Mouse (Mus musculus): ENCODE measurements at regions not wholly inside any gene's neighbourhood (a gene's known extent, or its start where the extent isn't known, plus 50 kb on each side); places are given as distances from the start of the nearest gene placed in this dataset.
"Not testable (repeated sequence)": the region's sequence is repeated elsewhere in the genome, so short reads cannot be mapped to it uniquely, and the experiment has no call there.

GRCm38 (mm10) chr7:73037638-73038037 lies 337.7 kb upstream of the Rgma start:
- DNase-seq: no peak

DNA sequence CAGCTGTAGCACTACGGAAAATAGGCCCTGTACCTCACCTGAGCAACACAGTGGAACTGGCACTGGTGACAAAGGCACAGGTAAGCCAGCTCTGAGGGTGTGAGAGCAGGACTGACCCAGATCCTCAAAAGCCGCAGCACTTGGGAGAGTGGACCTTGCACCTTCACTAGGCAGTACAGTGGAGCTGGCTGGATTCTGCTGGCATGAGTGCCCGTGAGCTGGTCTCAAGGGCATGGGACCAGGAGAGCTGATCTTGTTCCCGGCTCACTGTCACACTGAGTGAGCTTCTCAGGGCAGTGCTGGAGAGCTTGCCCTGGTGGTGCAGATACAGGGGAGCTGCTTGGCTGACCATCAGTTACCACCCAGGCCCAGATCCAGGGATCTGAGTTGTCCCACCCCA lies 335.4 kb upstream of the Rgma start:
- no peak for DNase-seq

DNA sequence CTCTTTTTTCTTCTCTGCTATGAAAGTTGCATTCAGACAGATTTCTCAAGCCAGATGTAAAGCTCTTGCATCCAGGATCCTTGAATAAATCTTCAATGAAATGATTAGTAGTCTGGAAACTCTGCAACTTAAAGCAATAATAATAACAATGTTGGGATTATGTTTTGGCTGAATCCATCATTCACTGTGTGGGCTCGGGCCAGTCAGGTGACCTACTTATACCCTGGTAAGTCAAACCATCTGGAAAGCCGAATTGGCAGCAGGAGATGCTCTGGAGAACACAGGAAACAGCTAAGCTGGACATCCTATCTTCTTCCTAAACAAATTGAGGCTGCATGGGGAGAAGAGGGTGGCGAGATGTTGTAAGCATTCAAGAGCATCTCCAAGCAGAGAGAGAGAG lies 331.0 kb upstream of the Rgma start:
- DNase-seq: no peak

- no peak for DNase-seq
These were observed 319.4 kb upstream of the Rgma start for GRCm38 (mm10) chr7:73055891-73056290.

DNA sequence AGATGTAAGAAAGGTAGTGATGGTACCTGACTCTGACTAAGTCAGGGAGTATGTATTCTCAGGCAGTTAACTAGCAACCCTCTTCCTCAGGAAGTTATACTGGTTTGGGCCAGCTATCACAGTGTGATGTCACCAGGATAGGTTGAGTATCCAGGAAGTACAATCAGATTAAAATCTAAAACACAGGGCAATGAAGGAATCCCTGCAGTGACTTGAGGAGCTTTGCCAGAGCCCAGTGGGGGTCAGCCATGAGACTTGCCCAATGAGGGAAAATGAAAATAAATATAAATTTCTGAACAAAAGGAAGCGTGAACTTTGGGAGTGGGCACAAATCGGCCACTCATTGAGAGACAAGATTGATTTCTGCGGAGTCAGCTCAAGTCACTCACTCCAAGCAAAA lies 311.8 kb upstream of the Rgma start:
- DNase-seq: no peak

- DNase-seq: no peak
These were observed 306.8 kb upstream of the Rgma start for GRCm38 (mm10) chr7:73068534-73068933.

GRCm38 (mm10) chr7:73069352-73069751 lies 306.0 kb upstream of the Rgma start:
- DNase-seq: no peak

DNA sequence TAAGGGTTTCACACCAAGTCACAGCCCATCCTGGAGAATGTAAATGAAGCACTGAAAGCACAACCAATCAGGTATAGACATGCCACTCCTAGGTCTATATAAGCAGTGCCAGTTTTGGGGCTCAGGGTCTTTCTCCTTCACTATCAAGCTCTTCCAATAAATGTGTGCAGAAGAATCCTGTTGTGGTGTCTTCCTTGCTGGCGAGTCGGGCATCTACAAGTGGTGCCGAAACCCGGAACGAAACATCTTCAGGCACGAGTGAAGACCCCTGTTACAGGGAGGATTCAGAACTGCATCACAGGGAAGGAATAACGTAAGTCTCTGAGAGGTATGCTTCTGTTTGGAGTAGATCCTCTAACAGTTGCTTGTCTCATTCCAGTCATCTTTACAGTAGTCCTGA lies 299.9 kb upstream of the Rgma start:
- DNase-seq: not testable (repeated sequence)

DNA sequence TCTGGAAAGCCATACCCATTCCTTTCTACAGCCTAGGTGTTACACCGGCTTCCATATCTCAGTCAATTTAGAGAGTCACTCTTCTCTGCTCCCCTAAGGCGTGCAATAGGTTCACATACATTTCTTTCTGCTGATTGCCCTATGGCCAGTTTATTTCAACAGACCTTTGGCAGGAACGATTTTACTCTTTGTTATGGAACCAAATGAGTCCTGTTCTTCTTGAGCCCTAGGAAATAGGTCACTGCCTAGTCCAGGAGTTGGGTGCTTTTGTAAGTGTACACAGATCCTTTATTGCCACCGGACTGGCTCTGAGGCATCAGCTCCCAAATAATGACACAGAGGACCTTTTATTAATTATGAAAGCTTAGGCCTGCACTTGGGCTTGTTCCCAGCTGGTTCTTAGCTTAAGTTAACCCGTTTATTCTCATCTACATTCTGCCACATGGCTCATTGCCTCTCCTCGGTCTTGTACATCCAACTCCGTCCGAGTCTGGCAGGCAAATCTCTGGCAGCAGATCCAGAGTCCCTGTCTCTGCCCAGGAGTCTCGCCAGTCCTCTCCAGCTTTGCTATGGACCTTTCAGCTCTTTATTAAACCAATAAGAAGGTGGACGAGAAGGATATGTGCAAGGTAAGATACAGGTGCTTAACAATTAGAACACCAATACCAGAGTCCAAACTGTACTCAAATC lies 287.7 kb upstream of the Rgma start:
- DNase-seq: peak; percentile 4

DNA sequence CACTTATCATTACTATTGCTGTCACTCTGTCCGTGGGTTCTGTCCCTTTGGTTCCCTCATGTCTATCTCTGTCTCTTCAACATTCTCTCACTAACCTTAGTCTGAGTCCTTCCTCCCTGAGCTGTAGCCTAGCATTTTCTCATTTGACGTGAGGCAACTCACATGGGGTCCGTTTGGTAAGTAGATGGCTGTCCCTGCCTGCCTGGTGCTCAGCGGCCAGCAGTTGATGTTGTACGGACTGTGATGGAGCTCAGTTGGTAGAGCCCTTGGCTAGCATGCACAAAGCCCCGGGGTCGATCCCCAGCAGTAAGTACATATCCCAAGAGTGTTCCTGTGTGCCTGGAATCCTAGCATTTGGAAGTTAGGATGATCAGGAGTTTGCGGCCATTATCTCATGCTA lies 287.0 kb upstream of the Rgma start:
- DNase-seq: no peak

DNA sequence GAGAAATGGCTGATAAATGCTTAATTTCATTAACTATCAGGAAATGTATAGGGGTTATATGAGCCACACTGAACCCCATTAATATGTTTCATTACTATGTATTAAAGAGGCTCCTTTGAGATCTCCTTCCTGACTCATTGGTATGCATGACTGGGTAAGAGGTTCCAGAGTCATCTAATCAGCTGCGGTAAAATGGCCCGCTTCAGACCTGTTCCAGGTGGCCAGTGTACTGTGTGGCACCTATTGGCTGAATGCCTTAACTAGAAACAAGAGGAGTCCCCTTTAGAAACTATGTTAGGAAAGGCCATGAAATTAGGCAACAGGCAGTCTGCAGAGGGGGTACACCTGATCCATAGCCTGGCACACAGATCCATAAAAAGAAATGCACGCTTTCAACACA lies 283.6 kb upstream of the Rgma start:
- no peak for DNase-seq

DNA sequence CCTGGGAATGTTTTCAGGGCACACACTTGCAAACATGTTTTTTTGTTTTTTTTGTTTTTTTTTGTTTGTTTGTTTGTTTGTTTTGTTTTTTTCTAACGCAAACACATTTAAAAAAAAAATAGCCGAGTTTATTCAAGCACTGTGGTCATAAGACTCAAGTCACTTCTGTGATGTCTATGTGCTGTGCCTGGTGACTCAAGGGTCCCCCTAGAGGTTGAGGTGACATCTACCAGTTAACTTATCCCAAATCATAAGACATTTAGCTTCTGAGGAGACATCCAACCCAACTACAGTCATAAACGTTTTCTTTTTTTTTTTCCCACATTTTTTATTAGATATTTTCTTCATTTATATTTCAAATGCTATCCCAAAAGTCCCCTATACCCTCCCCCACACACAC lies 281.2 kb upstream of the Rgma start:
- no peak for DNase-seq

- DNase-seq: no peak
These were observed 256.4 kb upstream of the Rgma start for GRCm38 (mm10) chr7:73118871-73119270.

DNA sequence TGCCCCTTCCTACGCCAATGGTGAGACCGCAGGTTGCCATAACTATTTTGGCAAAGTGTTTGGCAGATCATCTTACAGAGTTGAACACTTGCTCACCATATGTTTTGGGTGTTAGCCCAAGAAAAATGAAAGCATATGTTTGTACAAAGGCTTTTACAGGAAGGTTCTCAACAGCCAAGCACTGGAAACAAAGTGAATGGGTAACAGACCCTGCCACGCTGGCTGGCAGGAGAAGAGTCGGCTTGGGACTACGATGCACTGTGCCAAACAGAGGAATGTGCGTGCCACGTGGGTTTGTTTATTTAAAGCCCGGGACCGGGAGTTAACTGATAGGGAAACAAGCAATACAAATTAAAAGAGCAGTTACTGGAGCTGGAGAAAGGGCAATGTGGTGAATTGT lies 255.0 kb upstream of the Rgma start:
- no peak for DNase-seq

DNA sequence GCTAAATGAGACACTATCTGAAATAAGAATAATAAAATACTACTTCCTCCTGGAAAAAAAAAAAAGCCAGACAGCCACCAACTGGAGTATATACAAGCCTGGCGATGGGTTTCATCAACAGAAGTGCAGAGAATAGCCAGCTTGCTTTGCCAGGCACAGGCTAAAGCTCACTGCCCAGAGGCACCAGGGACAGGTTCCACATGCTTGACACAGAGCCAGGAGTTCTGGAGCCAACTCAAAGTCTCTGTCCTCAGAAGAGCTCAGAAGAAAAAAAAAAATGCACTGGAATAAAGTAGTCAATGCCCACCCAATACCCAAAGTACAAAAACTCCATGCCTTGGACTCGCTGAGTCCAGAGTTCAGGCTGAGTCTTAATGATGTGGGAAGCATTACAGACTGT lies 250.3 kb upstream of the Rgma start:
- no peak for DNase-seq

GRCm38 (mm10) chr7:73125864-73126263 lies 249.4 kb upstream of the Rgma start:
- no peak for DNase-seq

- DNase-seq: no peak
These were observed 239.5 kb upstream of the Rgma start for GRCm38 (mm10) chr7:73135786-73136185.

GRCm38 (mm10) chr7:73138269-73138668 lies 237.0 kb upstream of the Rgma start:
- peak; percentile 9 for DNase-seq

DNA sequence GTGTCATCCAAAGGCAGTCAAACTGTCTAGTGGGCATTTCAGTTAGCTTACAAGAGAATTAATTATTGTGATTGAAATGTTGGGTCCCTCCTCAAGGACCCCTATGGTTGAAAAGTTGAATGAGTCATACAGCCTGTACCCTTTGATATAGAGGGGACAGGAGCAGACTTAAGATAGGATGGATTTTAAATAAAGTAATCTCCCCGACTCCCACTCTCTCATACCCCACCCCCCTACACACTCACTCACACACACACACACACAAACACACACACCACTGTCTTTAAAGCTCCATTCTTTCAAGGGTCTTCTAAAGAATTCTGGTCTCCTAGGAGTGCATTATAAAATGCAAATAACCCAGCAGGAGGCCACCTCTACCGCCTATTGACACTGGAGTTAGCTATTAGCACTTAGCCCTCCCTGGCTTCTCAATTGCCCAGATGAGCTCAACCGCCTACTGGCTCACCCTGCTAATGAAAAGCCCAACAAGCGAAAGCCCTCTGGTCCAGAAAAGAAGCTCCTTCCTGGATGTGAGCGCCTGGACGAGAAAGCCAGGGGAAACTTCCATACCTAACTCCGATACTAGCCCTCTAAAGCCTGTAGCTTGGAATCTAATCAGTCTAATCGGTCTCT lies 236.3 kb upstream of the Rgma start:
- DNase-seq: no peak

DNA sequence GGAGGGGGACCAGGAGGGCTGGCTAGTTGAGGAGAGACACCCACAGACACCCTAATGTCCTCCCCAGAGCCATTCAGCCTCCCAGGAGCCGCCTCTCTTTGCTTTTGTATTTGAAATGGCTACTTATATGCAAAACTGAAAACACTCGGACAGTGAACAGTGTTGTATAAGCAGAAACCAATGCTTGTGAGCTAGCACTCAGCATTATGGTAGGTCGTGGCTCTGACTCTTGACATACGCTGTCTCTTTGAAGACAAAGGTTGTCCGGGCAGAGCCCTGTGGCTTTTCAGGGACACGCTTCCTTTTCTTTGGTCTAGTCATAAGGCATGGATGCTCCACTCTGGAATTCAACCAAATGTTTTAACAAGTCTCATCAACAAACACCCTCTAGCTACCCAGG lies 235.4 kb upstream of the Rgma start:
- no peak for DNase-seq

- no peak for DNase-seq
These were observed 234.1 kb upstream of the Rgma start for GRCm38 (mm10) chr7:73141167-73141566.

- no peak for DNase-seq
These were observed 231.4 kb upstream of the Rgma start for GRCm38 (mm10) chr7:73143902-73144301.

- no peak for DNase-seq
These were observed 230.5 kb upstream of the Rgma start for GRCm38 (mm10) chr7:73144846-73145245.

DNA sequence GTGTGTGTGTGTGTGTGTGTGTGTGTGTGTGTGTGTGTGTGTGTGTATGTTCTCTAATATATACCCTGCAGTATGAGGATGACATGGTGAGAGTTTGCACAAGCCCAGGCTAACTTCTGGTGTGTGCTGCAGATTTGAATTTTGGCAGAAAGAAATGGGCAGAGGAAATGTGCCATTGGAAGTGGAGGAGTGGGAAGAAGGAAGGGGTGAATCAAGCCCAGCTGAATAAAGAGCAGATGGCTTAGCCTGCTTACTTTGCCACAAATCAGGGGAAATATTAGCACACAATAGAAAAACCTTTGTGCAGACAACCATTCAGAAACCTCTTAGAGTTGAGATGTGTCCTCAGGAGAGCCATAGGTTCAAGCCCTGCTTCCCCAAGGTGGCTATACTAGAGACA lies 228.1 kb upstream of the Rgma start:
- DNase-seq: no peak

GRCm38 (mm10) chr7:73150436-73150835 lies 224.9 kb upstream of the Rgma start:
- DNase-seq: no peak

All from cerebellum, adult 11 months (tissue).